Mouse (Mus musculus) adrenal gland, postnatal 10 days (tissue): ENCODE results near the gene Tctn1. TPM values are rescaled to one million over a fixed set of nuclear protein-coding genes. Genes with fewer than 3 reads are reported as not detected.

ENCODE experiments used
- DNase-seq: peaks from one replicate; pipeline ENCODE4 v3.0.0; 2021; ENCODE audit warnings: mixed read lengths
- total RNA-seq, 2 experiments: library from RNA; stranded (reverse); gene quantifications; 2 replicates each; pipeline ENCODE4 v1.2.3; 2021

Tctn1 gene
- total RNA-seq, 2 experiments from 2014 or later = 11.1 to 13.5 TPM

DNA sequence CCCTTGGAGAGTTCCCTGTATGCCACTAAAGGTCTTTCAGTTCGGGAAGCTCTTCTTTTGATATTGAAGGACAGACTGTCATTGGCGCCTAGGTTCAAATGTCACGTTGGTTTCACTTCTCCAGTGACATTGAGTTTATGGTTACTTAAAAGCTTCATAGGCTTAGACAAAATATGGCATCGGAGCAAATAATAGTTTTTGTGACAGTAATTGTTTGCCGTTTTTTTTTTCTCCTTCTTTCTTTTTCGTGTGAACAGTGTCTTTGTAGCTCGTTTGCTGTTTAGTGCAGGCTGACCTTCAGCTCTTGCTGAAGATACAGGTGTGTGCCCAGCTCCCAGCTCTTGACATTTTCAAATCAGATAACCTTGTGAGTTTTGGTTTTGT lies 21.5 kb upstream of the Tctn1 start:
- DNase-seq = no peak

DNA sequence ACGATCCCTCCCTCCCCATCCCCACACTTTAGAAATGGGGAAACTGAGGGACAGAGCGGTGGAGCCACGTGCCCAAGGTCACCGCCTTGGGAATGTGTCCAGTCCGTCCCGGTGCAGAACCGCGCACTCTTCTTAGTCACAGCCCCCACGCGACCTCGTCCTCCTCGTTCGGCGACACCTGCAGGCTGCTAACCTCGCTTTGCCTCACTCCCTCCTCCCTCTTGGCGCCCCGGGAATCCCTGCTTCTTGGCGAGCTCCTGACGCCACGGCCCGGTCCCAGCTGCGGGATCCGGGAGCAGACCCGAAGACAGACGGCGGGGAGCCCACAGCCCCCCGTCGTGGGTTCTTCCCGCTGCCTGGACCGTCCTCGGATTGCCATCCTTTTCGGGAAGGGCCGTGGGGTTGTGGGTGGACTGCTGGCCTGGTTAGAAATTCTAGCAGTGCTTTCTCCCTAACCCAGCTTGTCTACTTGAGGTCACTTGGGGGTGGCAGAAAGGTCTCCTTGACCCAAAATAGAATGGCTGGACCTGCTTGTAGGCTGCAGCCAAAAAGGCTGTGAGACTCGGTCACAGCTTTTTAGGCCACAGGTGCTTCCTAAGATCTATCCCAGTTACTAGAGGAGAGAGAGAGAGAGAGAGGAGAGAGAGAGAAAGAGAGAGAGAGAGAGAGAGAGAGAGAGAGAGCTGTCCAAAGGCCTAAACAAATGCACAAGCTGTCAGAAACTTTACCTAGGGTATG lies 20.9 kb upstream of the Tctn1 start:
- DNase-seq = peak; percentile 79

DNA sequence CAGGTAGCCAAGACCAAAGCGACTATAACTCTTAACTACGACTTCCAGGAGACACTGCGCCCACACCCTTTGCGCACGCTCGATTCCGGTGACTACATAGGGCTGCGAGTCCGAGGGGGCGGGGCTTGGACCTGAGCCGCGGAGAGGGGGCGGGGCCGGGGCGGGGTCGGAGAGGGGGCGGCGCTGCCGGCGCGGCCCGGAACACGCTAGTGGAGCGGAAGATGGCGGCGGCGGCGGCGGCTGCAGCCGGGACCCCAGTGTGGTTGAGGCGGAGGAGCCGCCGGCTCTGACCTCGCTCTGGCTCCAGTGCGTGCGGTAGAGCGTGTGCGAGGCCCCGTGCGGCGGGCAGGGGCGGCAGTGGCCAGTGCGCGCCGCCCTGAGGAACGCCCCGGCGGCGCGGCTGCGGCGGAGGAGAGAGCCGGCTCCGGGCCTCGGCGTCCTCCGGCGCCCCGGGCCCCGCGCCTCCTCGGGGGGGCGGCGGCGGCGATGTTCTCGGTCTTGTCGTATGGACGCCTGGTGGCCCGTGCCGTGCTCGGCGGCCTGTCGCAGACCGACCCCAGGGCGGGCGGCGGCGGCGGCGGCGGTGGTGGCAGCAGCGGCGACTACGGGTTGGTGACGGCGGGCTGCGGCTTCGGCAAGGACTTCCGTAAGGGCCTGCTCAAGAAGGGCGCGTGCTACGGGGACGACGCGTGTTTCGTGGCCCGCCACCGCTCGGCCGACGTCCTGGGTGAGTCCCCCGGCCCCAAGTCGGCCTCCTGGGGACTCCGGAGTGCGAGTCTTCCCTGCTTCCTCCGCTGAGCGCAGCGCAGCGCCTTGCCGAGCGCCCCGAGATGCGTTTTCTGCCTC lies 20.1 kb upstream of the Tctn1 start, which contains the start of gene Pptc7:
Pptc7 (plus strand) TSS at position 183 of the 846 bp plus-strand sequence.
- DNase-seq = peak; percentile 97

DNA sequence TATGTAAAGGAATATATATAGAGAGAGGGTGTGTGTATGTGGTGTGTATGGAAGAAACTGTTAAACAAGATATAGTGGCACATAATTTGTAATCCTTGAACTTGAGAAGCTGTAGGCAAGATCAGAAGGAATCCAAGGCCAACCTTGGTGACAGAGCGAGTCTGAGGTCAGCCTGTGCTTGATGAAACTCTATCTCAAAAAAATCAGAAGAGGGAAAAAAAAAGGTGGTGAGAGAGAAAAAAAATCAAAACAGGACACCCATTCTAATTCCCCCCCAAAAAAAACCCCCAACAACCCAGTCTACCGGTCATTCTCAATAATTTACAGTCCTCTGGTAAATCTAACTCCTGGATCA lies 19.5 kb upstream of the Tctn1 start:
- DNase-seq = no peak

DNA sequence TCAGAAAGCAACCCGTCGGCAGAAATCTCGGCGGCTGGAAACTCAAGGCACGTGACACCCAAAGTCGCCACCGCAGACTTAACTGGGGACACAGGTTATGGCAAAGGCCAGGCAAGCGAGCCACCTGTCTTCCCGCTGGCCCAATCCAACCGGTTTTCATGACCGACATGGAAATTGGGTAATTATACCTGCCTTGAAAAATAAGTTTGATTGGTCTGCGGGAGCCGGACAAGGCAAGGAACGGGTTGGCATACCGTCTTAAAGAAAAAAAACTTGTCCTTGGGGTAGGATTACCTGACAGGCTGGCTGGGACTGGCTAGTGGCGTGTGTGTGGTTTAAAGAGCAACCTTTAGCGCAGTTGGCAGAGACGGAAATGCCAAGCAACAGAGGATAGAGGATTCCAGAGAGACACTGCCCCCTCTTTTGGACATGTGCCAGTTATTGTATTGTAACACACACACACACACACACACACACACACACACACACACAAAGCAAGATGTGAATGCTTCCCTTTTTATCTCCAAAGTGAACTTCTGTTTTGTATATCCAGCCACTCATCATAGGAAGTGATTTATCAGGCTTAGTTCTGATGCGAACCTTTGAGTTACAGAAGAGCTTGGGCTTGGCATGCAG lies 16.7 kb upstream of the Tctn1 start:
- DNase-seq = peak; percentile 52

DNA sequence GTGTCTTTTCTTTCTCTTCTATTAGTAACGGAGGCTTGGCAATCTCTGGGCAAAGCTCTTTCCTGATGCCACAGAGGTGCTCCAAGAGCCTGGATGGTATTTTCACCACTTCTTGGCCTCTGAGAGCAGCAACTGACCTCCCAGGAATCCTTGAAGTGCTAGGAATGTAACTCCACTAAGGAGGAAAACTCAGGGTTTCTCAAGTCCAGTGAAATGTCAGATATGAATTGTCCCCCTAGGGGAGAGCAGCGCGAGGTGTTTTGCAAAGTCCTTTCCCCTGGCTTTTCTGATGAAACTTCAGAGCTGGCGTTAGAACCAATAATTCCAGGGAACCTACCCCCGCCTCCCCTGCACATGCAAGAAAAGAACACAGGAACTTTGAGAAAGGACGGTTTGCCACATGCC lies 16.2 kb upstream of the Tctn1 start:
- DNase-seq = peak; percentile 54

DNA sequence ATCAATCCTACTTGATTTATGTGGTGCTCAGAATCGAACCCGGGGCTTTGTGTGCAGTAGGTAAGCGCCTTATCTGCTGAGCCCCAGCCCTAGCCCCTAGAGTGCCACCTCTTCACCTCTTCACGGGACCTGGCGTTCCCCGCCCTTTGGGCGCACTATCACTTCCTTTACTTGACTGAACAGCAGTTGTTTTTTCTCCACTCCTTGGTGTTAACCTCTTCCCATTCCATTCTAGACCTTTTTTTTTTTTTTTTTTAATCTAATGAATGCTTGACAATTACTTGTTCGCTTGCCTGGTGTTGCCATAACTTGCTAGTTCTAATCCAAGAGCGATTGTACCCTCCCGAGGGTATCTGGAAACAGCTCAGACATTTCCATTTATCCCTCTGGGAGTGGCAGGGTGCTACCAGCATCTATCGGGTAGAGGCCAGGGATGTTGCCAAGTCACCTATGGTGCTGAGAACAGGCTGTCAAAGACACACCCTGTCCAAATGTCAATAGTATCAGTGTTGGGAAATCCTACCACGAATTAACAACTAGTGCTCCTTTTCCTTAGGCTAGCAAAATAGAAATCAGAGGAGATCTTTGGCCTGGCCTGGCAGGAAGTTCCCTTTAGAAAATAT lies 15.7 kb upstream of the Tctn1 start:
- DNase-seq = no peak

DNA sequence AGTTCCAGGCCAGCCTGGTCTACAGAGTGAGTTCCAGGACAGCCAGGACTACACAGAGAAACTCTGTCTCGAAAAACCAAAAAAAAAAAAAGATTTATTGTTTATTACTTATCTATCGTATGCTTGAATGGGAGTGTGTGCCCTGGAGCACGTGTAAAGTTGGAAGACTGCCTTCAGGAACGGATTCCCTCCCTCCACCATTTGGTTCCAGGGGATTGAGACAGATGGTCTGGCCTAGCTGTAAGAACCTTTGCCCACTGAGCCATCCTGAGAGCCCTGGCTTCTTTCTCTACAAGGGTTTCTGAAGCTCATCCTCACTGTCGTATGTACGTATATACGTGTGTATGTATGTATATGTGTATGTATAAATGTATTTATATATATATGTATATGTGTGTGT lies 14.7 kb upstream of the Tctn1 start:
- no peak for DNase-seq

DNA sequence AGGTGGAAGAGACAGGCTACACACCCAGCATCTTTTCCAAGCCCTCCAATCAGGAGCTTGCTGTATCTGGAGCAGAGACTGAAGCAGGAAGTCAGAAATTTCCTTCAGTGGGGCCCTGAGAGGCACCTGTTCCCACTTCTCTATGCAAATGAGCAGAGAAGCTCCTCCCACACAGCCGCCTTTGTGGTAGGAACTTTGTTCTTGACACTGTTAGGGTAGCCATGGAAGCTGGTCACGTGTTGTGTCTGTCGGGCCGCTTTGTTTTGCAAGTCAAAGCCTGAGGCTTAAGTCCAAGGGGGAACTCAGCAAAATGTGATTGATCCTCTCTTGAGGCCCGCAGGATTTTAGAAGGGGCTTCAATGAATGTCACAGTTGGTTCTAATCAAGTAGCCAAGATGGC lies 10.5 kb upstream of the Tctn1 start:
- no peak for DNase-seq

DNA sequence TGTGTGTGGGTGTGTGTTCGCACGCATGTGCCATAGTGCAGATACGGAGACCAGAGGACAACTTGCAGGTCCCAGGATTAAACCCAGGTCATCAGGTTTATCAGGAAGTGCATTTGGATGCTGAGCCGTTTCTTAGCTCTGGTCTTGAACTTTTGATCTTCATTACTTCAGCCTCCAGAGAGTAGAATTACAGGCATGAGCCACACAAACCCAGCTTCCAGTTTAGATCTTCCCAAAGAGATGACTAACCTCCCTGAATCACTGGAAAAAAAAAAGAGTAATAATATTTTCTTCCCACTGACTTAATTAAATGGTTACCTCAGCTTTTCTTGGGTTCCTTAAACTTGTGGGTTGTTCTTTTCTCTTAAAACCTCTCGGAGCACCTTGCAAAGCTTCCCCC lies 8.6 kb upstream of the Tctn1 start:
- DNase-seq = no peak

DNA sequence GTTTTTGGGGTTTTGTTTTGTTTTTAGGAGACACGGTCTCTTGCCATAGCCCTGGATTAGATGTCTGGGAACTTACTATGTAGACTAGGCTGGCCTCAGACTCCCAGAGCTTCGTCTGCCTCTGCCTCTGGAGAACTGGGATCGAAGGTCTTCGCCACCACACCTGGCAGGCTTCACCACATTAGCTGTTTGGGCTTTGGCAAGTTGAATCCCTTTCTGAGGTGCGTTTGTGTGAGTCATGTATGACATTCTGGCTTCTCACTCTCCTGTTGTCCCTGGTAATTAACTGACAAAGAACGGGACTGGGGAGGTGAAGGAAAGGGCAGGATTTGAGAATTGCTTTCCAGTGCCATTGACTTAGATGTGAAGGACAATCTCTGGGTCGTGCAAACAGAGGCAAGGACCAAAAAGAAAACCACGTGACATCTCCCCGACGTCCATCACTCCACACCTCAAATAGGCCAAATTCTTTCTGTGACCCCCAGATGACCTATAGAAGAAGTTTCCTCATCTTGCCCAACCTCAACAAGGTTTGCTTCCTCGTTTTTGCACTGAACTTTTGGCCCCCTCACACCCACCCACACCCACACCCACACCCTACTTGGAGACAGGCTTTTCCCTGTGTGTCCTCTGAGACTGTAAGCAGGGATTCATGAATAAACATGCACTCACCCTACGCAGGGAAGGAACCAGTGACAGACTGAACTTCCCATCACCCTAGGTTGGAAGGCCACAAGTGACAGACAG lies 4.8 kb upstream of the Tctn1 start:
- DNase-seq = no peak

DNA sequence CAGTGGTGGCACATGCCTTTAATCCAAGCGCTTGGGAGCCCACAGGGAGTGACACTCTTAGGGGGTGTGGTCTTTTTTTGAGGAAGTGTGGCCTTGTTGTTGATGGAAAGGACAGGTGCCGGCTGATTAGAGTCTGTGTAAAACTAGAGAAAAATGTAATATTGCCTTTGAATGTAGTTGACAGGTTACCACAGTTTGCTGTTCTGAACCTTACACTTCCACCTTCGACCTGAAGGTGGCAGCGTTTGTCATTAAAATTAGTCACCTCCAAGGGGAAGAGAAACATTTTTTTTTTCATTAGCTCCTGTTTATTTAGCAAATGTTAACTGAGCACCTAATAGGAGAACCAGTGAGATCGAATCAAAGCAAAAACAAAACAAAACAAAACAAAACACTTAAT lies 3.6 kb upstream of the Tctn1 start:
- DNase-seq = peak; percentile 85

DNA sequence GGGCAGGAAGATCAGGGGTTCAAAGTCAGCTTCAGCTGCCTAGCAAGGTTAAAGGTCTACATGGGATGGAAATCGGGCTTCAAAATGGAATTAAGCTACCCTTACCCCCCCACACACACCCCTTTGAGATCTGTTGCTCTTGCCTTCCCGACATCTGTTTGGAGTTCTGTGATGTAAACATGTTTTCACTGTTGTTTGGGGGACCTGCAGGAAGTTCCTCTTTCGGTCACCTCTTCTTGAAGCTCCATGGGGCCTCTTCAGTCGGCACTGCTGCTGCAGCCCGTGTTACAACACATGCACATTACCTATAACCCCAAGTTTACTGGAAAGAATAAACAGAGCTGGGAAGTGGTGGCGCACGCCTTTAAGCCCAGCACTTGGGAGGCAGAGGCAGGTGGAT lies 2.9 kb upstream of the Tctn1 start:
- DNase-seq = no peak

DNA sequence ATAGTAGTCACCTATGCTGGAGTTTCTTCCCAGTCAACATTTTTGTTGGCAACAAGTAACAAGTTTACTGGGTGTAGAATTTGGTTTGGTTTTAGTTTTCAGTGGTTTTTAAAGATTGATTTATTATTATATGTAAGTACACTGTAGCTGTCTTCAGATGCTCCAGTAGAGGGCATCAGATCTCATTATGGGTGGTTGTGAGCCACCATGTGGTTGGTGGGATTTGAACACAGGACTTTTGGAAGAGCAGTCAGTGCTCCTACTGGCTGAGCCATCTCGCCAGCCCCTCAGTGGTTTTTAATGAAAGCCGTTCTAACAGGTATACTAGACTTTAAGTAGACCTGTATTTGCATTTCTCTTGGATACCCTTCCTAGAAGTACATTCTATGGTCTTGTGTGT lies 1.7 kb upstream of the Tctn1 start:
- no peak for DNase-seq

DNA sequence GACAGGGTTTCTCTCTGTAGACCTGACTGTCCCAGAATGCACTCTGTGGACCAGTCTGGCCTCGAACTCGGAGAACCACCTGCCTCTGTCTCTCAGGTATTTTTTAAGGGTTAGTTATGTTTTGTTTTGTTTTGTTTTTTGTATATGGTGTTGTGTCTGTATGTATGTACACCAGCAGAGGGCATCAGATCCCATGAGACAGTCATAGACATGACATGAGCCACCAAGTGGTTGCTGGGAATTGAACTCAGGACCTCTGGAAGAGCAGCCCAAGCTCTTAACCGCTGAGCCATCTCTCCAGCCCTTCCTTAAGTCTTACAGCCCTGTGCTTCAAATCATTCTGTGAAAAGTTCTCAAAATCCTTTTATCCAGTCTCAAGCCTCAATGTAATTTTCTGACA lies 927 bp upstream of the Tctn1 start:
- DNase-seq = no peak

DNA sequence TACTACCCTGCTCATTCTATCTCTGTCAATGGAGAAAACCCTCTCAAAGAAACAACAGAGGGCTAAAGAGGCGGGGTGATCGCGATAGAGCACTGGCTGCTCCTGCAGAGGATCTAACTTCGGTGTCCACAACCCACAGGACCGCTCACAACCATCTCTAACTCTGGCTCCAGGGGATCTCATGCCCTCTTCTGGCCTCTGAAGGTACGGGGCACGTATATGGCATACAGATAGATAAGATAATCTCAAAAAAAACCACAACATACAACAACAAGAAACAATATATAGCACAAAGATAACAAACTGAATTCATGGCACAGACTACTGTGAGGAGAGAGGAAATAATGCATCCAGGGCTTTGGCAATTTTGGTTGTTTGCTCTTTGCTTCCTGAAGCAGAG lies 2.2 kb downstream of the Tctn1 start:
- no peak for DNase-seq

DNA sequence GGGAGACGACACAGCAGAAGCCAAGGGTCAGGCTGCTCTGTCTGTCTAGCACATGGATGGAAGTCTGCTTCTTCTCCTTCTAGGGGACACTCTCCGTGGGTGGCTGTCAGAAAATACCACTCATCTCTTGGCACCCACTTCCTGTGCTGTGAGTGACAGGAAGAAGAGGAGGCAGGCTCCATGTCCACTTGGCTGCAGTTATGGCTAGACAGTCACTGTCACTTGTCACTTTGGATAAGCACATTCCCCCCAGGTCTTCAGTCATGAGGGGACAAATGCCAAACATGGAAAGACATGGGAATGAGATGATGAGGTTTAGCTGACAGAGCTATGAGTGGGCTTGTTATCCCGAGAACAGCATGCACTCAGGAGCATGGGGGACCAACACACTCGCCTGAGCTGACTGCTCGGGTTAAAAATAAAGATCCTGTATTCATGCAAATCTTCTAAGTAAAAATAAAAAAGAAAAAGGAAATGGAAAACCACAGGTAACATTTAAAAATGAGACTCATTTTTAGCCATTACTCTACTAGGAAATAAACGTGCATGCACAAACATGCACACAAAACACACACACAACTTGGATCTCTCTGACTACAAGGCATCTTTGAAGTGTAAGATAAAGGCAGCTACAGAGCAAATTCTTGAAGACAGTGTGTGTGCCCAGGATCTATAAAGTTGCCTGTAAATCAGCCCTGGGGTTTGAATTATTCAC lies 6.1 kb downstream of the Tctn1 start:
- DNase-seq = no peak

DNA sequence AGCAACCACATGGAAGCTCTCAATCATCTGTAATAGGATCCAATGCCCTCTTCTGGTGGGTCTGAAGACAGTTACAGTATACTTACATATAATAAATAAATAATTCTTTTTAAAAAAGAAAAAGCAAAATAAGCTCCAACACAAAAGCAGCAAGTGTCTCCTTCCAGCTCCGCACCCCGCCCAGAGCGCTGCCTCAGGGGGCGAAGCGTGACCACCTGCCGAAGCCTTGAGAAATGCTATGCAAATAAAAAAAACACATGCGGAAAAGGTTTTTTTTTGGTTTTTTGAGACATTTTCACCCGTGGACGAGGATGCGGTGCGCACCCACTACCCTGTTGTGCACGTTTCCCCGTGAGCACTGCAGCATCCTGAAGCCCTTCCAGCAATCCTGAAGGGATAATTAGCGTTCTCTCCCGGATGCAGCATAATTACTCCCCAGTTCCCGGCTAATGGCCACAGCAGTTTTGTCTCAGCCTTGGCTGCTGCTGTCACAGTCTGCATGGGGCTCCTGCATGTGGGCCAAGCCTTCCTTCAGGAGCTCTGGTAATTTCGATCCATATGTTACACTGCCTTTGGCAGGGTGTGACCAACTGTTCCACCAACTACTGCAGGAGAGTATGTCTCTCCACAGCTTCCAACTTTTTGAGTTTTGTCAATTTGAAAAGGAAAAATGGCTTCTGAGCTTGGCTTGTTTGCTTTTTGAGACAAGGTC lies 12.2 kb downstream of the Tctn1 start:
- DNase-seq = no peak

DNA sequence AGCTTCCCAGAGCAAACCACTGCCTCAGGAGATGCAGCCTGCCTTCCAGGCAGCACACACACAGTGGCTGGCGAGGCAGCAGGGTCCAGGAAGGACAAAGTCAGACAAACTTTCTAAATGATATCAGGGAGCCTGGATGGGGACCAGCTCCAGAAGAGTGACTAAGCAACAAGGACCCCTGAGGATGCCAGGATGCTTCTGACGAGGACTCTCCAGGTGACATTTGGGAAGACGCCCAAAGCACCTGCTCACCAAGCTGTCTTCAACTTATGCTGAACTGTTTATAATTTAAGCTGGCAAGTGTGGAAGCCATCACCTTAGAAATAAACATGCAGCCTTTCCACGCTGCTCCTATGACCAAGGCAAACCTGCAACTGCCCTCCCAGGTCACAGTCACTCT lies 15.0 kb downstream of the Tctn1 start:
- DNase-seq = no peak

DNA sequence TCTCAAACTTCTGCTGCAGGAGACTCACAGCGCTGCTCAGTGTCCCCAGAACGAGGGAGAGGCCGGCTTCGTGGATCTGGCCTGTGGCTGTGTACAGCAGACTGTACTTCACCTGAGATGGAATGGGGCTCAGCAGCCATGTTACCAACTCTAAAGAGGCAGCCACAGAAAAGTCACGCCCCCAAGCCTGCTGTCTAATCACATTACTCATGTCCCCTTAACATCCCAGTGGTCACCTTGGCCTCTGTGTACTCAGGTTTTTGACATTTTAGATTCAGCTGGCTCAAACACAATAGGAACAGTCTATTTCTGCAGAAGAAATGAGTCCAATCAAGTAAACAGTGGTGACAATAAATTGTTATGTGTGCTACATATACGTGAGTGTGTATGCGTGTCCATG lies 16.3 kb downstream of the Tctn1 start:
- DNase-seq = no peak

DNA sequence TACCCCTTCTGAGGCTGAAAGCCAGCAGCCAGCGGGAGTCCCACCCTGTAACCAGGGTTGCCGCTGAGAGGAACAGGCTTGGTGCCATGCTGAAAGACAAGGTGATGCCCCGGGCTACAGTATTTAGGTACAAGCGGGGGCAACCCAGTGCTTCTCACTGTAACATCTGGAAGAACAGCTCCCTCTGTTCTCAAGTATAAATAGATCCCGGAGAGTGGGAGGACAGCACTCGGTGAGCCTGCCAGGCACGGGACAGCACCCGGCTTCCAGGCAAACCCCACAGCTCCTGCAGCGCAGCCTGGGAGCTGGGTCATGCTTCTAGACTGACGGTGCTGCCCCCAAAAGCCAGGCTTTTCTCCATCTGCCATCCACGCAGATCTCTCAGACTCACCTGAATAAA lies 16.7 kb downstream of the Tctn1 start:
- DNase-seq = no peak
